Mouse (Mus musculus): ENCODE results near the gene Tef.

The Tef gene

GRCm38 (mm10) chr15:81852411-81853000 lies 50.3 kb downstream of the Tef start:
- DNase-seq = no peak

GRCm38 (mm10) chr15:81853081-81853480 lies 50.9 kb downstream of the Tef start:
- no peak for DNase-seq

DNA sequence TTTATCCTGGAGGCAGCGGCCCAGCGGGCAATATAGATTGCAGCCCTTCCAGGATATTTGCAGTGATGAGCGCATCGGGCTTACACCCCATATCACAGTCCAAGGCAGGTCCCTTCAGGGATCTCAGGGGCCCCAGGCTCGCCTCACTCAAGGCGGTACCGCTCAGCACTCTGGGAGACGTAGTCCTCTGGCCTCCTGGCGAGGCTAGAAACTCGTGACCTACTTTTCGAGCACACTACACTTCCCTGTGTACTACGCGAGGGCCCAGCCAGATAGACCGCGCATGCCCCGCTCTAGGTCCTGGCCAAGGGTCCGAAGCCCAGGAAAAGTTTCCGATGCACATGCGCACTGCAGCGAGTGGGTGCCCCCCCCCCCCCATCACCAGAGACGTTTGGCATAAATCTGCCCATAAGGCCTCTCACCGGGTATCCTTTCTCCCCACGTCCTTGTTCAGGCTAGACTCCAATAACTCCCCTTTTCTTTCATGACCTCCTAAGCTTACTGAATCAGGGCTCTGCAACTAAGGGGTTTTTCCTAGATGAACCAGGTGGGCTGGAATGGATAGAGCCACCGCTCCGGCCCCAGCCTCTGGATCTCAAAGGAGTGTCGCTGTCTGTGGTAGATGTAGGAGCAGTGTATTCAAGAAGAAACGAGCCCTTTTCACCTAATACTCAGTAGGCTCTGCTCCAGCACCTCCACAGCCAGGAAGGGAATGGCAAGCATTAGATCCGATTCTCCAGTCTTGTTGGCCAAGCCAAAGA lies 54.0 kb downstream of the Tef start:
- peak; percentile 94 for DNase-seq

- no peak for DNase-seq
These were observed 54.9 kb downstream of the Tef start for GRCm38 (mm10) chr15:81856938-81857723.

- DNase-seq = no peak
These were observed 55.5 kb downstream of the Tef start for GRCm38 (mm10) chr15:81857724-81858116.

DNA sequence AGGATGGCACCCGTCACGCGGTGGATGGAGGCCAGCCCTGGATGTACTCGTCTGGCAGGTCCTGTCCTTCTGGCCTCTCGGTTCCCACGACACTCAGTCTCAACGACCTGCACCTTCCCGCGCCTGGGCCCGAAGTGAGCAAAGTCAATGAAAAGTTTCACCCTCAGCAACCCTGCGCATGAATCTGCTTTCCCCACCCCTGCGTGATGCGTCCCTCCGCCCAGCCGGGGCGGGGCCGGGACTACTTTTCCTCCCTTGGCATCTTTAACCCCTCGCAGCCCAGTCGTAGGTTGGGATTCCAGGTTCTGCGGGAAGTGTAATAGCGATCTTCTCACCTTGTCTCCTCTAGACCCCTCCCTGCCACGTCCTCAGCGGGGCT lies 55.9 kb downstream of the Tef start:
- peak; percentile 93 for DNase-seq

- peak; percentile 72 for DNase-seq
These were observed 56.5 kb downstream of the Tef start, which contains the start of gene Tob2 for GRCm38 (mm10) chr15:81858517-81859329. Tob2 (minus strand) TSS chr15:81858796.

DNA sequence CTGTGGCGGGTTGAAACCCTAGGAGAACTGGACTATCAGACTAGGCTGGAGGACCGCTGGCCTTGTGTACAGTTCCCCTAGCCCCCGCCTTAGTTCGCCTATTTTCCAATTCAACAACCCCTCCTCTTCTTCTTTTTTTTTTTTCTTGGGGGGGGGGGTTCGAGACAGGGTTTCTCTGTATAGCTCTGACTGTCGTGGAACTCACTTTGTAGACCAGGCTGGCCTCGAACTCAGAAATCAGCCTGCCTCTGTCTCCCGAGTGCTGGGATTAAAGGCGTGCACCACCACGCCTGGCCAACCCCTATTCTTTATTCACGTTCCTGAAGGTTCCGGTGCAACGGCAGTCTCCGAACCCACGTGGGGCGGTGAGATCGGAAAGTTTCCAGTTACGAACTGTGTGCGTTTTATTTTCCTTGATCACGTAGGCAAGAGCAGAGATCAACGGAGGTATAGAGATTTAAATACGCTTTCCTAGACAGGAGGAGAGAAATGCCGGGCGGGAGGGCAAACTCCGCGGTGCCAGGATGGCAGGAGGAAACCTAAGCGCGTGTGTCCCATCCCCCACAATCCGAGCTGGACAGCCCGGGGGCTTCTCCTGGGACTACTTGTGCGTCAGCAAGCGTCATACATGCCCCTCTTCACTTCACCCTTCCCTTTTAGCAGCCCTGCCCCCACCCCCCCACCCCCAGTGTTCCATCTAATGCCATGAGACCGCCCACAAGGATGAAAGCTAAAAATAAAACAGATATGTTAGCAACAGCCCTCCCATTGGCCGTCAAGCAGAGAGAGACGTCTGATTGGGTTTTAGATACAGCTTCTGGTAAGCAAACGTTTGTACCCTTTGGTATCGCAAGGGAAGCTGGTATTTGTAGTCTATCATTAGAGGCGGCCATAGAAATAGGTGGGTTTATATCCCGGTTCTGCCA lies 57.4 kb downstream of the Tef start:
- peak; percentile 94 for DNase-seq

DNA sequence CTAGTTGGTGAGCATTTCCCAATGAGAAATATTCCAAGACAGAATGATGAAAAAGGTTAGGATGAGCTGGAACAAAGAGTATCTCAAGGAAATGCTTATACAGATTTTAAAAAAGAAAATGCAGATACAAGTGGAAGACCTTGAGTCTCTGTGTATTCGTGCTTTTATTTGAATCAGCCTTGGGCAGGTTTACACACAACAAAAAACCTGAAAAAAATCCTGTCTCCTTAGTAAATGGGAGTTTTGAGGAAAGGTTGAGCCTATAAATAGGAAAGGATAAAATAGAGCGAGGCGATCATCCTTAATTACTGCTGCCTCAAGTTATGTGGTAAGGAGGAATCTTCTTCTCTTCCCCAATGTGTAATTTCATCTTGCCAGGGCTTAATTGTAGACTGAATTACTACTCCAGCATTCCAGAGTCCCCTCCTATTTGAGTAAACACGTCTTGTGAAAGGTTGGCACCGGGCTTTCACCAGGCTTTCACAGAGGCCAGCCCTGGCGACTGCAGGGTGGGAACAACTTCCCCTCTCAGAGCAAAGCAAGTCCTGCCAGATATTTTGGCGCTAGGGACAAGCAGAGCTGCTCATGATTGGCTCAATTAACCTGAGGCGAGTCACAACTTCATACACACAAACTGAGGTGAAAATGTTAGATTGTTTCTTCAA lies 58.4 kb downstream of the Tef start:
- DNase-seq = no peak

DNA sequence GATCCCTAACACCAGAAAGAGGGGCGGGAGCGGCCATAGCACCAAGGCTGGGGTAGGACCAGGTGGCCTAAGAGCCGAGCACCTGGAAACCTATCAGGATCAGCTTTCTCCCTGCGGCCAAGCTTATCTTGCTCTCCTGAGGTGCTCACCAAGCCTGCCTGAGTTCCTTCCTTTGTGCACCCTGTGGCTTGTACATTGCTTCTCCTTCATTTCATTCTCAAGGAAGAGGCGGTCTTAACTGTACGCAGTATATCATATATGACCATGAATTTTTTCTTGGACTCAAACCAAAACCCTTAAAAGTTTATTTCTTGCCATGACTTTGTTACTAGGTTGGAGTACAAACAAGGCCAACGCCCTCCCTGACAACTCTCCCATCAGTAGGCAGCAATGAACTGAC lies 62.0 kb downstream of the Tef start:
- DNase-seq = no peak

DNA sequence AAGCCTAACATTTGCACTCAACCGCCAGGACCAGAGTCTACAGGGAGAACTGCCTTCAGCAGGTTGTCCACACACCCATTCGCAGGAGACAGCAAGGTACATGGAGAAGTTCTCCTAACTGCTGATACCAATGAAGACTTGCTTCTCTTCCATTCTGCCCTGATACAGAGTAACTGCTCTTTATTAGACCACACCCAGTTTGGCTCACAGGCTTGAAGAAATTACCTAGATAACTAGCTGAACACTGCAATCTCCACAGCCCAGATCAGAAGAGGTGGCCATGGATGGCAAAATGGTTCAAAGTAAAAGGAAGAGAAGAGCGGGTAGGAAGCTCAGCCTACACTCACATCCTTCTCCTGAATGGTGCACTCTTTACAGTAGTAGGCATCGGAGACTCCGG lies 67.8 kb downstream of the Tef start:
- DNase-seq = no peak

GRCm38 (mm10) chr15:81871604-81872261 lies 69.5 kb downstream of the Tef start, which contains the start of gene Phf5a:
Phf5a (minus strand) TSS chr15:81871911.
- DNase-seq = peak; percentile 88

GRCm38 (mm10) chr15:81872262-81873136 lies 70.3 kb downstream of the Tef start, which contains the start of gene Aco2:
Aco2 (plus strand) TSS chr15:81872309.
- peak; percentile 99 for DNase-seq
